Mouse (Mus musculus): ENCODE measurements at regions not wholly inside any gene's neighbourhood (a gene's known extent, or its start where the extent isn't known, plus 50 kb on each side); places are given as distances from the start of the nearest gene placed in this dataset.

GRCm38 (mm10) chr15:69224619-69225587, 2724.2 kb upstream of the Lrrc6 start:
- DNase-seq (ENCODE audit: extremely low spot score in 1 of 2, low spot score in 1 of 2) = no peak

- DNase-seq (ENCODE audit: extremely low spot score in 1 of 2, low spot score in 1 of 2) = no peak
These were observed 2722.7 kb upstream of the Lrrc6 start for GRCm38 (mm10) chr15:69223411-69223810.

- DNase-seq (ENCODE audit: extremely low spot score in 1 of 2, low spot score in 1 of 2) = no peak
These were observed 2721.7 kb upstream of the Lrrc6 start for GRCm38 (mm10) chr15:69222391-69222790.

Data from layer of hippocampus, postnatal 25 days (tissue).